Mouse (Mus musculus) embryonic facial prominence, embryonic 13.5 days (tissue): Measurements from ENCODE around the gene Tab2. TPM values are rescaled to one million over a fixed set of nuclear protein-coding genes. Genes with fewer than 3 reads are reported as not detected.

Experiments
- ATAC-seq: fragments of 200-750 bp; cut with Nextera tagmentation; 2 replicates; pipeline ENCODE4 v1.8.0; 2017; ENCODE audit warnings: low read depth; ENCODE audit not compliant: insufficient number of reproducible peaks, insufficient read depth, low FRiP score, low TSS enrichment
- H3K27ac ChIP-seq: fragments of 300-500 bp; sonication (generic); 2 replicates; pipeline ENCODE4 v1.5.1; 2015; ENCODE audit warnings: moderate library complexity, mild to moderate bottlenecking, inconsistent platforms
- H3K27me3 ChIP-seq: fragments of 300-500 bp; sonication (generic); 2 replicates; pipeline ENCODE4 v1.6.1; 2015; ENCODE audit warnings: mild to moderate bottlenecking, inconsistent platforms
- H3K36me3 ChIP-seq: fragments of 300-500 bp; sonication (generic); 2 replicates; pipeline ENCODE4 v1.6.1; 2015; ENCODE audit warnings: mild to moderate bottlenecking, inconsistent platforms
- H3K4me1 ChIP-seq: fragments of 300-500 bp; sonication (generic); 2 replicates; pipeline ENCODE4 v1.6.1; 2015; ENCODE audit warnings: inconsistent platforms
- H3K4me2 ChIP-seq: fragments of 300-500 bp; sonication (generic); 2 replicates; pipeline ENCODE4 v1.6.1; 2015; ENCODE audit warnings: moderate library complexity, mild to moderate bottlenecking, inconsistent platforms
- H3K4me3 ChIP-seq: fragments of 300-500 bp; sonication (generic); 2 replicates; pipeline ENCODE4 v1.5.1; 2015; ENCODE audit warnings: mild to moderate bottlenecking, inconsistent platforms
- H3K9ac ChIP-seq: fragments of 300-500 bp; sonication (generic); 2 replicates; pipeline ENCODE4 v1.6.1; 2015; ENCODE audit warnings: mild to moderate bottlenecking, inconsistent platforms
- H3K9me3 ChIP-seq: fragments of 300-500 bp; sonication (generic); 2 replicates; pipeline ENCODE4 v1.6.1; 2016; ENCODE audit warnings: inconsistent platforms
- WGBS: fragments of 180-500 bp; shearing (Covaris S2); methylation state at CpG from one replicate; pipeline ENCODE4 v1.1.7; 2015; ENCODE audit warnings: mixed read lengths; 5-methylcytosine and 5-hydroxymethylcytosine counted together
- polyA plus RNA-seq: library from polyadenylated mRNA; unstranded; fragments of >200 nt; fragmentation: Nextera tagmentation; extraction: Ambion mirVana; gene quantifications from 2 replicates; pipeline ENCODE4 v1.2.1, GENCODE M21; 2015

Gene Tab2
- polyA plus RNA-seq: 28.7 and 28.8 TPM in 2 replicates

- H3K4me1 ChIP-seq: peaks cover 16% of the 10 kb centered on the region
- peak; percentile 95 for ATAC-seq
- peak within 1 kb of the TSS; percentile 99 for H3K9ac ChIP-seq
- H3K36me3 ChIP-seq: 0 out of 2 replicates have a peak, but pooled peaks cover under 1% of the 10 kb centered on the region
- peak within 1 kb of the TSS; percentile 99 for H3K27ac ChIP-seq
- H3K9me3 ChIP-seq: no peaks in the 10 kb centered on the region
- under 1% methylated on average over 88 of the region's 97 CpGs for WGBS
- peak within 1 kb of the TSS; percentile 79 for H3K4me2 ChIP-seq
- no peaks in the 10 kb centered on the region for H3K27me3 ChIP-seq
- H3K4me3 ChIP-seq: peak within 1 kb of the TSS; percentile 71
Observed at GRCm38 (mm10) chr10:7956228-7957001, at the start of gene Tab2. TSS of gene Tab2 (minus strand) at chr10:7956230.

GRCm38 (mm10) chr10:7992258-7992919, 36.4 kb upstream of the Tab2 start:
- H3K4me3 ChIP-seq: no peak overlapping the region
- 0 out of 2 replicates have a peak overlapping the region, but pooled peaks have one; percentile 4 for H3K27ac ChIP-seq
- no peak overlapping the region for H3K4me2 ChIP-seq
- H3K36me3 ChIP-seq: no peaks in the 10 kb centered on the region
- no peaks in the 10 kb centered on the region for H3K27me3 ChIP-seq
- no peak overlapping the region for H3K9ac ChIP-seq
- peaks cover 11% of the 10 kb centered on the region for H3K4me1 ChIP-seq
- 47% methylated on average over 10 of the region's 10 CpGs for WGBS
- no peaks in the 10 kb centered on the region for H3K9me3 ChIP-seq
- ATAC-seq: no peak

DNA sequence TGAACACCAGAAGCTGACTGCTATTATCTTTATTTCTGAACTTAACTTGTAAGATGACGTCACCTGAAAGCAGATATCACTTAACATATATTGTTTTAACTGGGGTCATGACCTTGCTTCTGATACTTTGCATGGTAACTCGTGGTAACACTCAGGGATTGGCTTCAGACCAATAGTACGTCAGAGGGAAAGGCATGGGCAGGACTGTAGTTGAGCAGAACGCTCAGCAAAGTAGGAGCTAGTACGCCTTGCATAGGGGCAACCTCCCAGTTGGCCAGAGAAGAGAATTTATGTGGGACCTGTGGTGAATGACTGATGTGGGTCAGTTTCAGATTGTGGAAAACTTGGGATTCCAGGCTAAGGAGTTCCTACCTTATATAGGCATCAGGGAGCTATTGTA, 35.6 kb upstream of the Tab2 start:
- H3K4me2 ChIP-seq: no peak overlapping the region
- no peaks in the 10 kb centered on the region for H3K9me3 ChIP-seq
- H3K36me3 ChIP-seq: no peaks in the 10 kb centered on the region
- peaks cover 11% of the 10 kb centered on the region for H3K4me1 ChIP-seq
- no peak for ATAC-seq
- H3K27ac ChIP-seq: 0 out of 2 replicates have a peak overlapping the region, but pooled peaks have one; percentile 0
- H3K9ac ChIP-seq: no peak overlapping the region
- 54% methylated on average over 5 of the region's 5 CpGs for WGBS
- H3K4me3 ChIP-seq: no peak overlapping the region
- no peaks in the 10 kb centered on the region for H3K27me3 ChIP-seq

DNA sequence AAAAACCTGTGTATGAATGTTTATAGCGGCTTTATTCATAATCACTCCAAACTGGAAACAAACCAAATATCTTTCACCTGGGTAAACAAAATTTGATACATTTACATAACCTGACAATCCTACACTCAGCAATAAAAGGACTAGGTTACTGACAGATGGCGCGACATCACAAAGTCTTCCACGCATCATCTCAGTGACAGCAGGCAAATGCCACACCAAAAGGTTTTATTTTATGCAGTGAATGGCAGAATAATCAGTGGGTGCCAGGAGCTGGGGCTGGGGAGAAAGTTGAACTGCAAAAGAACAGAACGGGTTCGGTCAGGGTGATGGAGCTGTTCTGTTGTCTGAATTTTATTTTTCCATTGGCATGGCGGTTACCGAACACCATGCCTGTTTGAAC, 31.5 kb upstream of the Tab2 start:
- Histone ChIP-seq H3K4me3 (no peak overlapping the region), H3K36me3 (no peaks in the 10 kb centered on the region), H3K9ac (no peak overlapping the region), H3K27ac (no peak overlapping the region), H3K27me3 (no peaks in the 10 kb centered on the region), H3K4me1 (peaks cover 8% of the 10 kb centered on the region), H3K9me3 (no peaks in the 10 kb centered on the region), H3K4me2 (no peak overlapping the region)
- no peak for ATAC-seq
- 76% methylated on average over 8 of the region's 8 CpGs for WGBS

DNA sequence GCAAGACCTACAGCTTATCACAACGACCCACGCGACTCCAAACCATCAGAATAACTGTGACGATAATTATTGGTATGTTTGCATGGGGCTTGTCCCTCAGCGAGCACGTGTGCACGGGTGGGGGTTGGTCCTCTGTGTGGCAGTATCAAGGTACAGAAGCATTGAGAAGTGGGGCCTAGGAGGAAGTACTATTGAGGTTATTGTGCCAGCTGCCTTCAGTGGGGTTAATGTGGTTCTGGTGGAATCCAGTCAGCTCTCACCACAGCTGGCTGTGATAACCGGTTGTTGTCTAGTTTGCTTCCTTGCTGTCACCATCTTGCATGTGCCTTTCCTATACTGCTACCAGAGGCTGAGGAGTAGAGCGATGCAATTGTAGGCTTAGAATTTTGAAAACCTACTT, 20.4 kb upstream of the Tab2 start:
- Histone ChIP-seq H3K4me3 (no peak overlapping the region), H3K4me1 (no peaks in the 10 kb centered on the region), H3K27me3 (no peaks in the 10 kb centered on the region), H3K9me3 (no peaks in the 10 kb centered on the region), H3K27ac (no peak overlapping the region), H3K9ac (no peak overlapping the region), H3K36me3 (no peaks in the 10 kb centered on the region), H3K4me2 (no peak overlapping the region)
- ATAC-seq: no peak
- WGBS: 93% methylated on average over 9 of the region's 9 CpGs

DNA sequence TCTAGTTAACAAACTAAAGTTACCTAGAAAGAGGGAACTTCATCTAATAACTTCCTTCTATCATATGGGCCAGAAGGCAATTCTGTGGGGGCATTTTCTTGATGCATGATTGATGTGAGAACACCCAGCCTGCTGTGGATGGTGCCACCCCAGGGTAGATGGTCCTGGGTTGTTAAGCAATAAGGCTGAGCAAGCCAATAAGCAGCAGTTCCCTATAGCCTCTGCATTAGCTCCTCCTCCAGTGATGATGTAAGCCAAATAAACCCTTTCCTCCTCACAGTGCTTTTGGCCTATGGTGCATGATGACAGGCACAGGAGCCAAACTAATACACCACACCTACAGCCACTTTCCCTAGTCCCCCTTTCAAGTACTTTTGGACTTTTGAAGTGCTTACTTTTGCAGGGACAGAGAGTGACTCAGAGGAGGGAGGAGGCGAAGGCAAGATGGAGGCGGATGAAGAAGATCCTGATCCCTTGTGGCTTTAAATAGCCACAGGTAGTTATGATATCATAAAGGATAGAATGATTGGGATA, 12.8 kb upstream of the Tab2 start:
- no peaks in the 10 kb centered on the region for H3K4me1 ChIP-seq
- H3K27ac ChIP-seq: no peak overlapping the region
- no peak overlapping the region for H3K4me3 ChIP-seq
- H3K36me3 ChIP-seq: no peaks in the 10 kb centered on the region
- no peak overlapping the region for H3K9ac ChIP-seq
- no peak for ATAC-seq
- WGBS: 91% methylated on average over 2 of the region's 2 CpGs
- H3K4me2 ChIP-seq: no peak overlapping the region
- no peaks in the 10 kb centered on the region for H3K9me3 ChIP-seq
- H3K27me3 ChIP-seq: no peaks in the 10 kb centered on the region

GRCm38 (mm10) chr10:7967096-7967495, 11.1 kb upstream of the Tab2 start:
- H3K9ac ChIP-seq: no peak overlapping the region
- H3K27me3 ChIP-seq: no peaks in the 10 kb centered on the region
- H3K36me3 ChIP-seq: no peaks in the 10 kb centered on the region
- H3K4me1 ChIP-seq: no peaks in the 10 kb centered on the region
- H3K27ac ChIP-seq: no peak overlapping the region
- ATAC-seq: no peak
- H3K9me3 ChIP-seq: no peaks in the 10 kb centered on the region
- H3K4me2 ChIP-seq: no peak overlapping the region
- H3K4me3 ChIP-seq: no peak overlapping the region
- WGBS: 51% methylated on average over 3 of the region's 3 CpGs

- Histone ChIP-seq H3K27me3 (no peaks in the 10 kb centered on the region), H3K9me3 (no peaks in the 10 kb centered on the region), H3K4me3 (no peak overlapping the region), H3K4me2 (no peak overlapping the region), H3K36me3 (no peaks in the 10 kb centered on the region), H3K4me1 (peaks cover 8% of the 10 kb centered on the region; the same call in 1 of the 2 replicates), H3K9ac (no peak overlapping the region), H3K27ac (no peak overlapping the region)
- 77% methylated on average over 6 of the region's 6 CpGs for WGBS
- ATAC-seq: no peak
Observed at GRCm38 (mm10) chr10:7959073-7959472, 3.0 kb upstream of the Tab2 start.

DNA sequence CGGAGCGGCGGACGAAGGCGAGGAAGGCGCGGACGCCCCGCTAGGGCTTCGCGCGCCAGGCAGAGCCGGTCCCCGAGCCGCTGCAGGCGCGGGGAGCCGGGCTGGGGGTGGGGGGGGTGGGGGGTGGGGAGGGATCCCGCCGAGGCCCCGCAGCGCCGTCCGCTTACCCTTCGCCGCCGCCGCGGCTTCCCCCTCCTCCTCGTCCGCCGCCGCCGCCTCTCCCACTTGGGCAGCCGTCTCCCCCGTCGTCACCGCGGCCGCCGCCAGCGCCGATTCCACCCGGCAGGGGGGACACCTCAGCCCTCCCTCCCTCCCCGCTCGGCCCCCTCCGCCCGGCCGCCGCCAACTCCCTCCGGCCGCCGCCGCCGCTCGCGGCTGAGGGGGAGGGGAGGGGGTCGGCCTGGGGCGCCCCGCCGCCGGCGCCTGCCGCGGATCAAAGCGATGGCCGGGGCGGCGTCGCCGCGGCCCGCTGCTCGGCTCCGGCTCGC, 352 bp downstream of the Tab2 start:
- peak overlapping the region; percentile 99 for H3K9ac ChIP-seq
- H3K4me2 ChIP-seq: peak overlapping the region; percentile 79
- H3K36me3 ChIP-seq: 0 out of 2 replicates have a peak, but pooled peaks cover 8% of the 10 kb centered on the region
- peak overlapping the region; percentile 71 for H3K4me3 ChIP-seq
- no peaks in the 10 kb centered on the region for H3K9me3 ChIP-seq
- 0% methylated on average over 4 of the region's 76 CpGs for WGBS
- peak; percentile 70 for ATAC-seq
- H3K4me1 ChIP-seq: peaks cover 18% of the 10 kb centered on the region
- no peaks in the 10 kb centered on the region for H3K27me3 ChIP-seq
- H3K27ac ChIP-seq: peak overlapping the region; percentile 99

GRCm38 (mm10) chr10:7954989-7955633, 919 bp downstream of the Tab2 start:
- Histone ChIP-seq H3K27ac (peak overlapping the region; percentile 99), H3K36me3 (0 out of 2 replicates have a peak, but pooled peaks cover 9% of the 10 kb centered on the region), H3K27me3 (no peaks in the 10 kb centered on the region), H3K4me3 (peak overlapping the region; percentile 71), H3K4me2 (peak overlapping the region; percentile 79), H3K9ac (peak overlapping the region; percentile 99), H3K9me3 (no peaks in the 10 kb centered on the region), H3K4me1 (peaks cover 19% of the 10 kb centered on the region)
- ATAC-seq: peak; percentile 26; the same call in 1 of the 2 replicates
- under 1% methylated on average over 23 of the region's 31 CpGs for WGBS

GRCm38 (mm10) chr10:7954627-7954988, 1.4 kb downstream of the Tab2 start:
- Histone ChIP-seq H3K27ac (peak overlapping the region; percentile 99; the same call in 1 of the 2 replicates), H3K4me3 (peak overlapping the region; percentile 71), H3K4me1 (peaks cover 19% of the 10 kb centered on the region), H3K4me2 (peak overlapping the region; percentile 79), H3K27me3 (no peaks in the 10 kb centered on the region), H3K9ac (peak overlapping the region; percentile 99), H3K9me3 (no peaks in the 10 kb centered on the region), H3K36me3 (0 out of 2 replicates have a peak, but pooled peaks cover 9% of the 10 kb centered on the region)
- ATAC-seq: no peak
- WGBS: 2% methylated on average over 5 of the region's 5 CpGs
